Mouse (Mus musculus) ES-Bruce4 (cell line): Measurements from ENCODE around the gene Ptprj. TPM values are rescaled to one million over a fixed set of nuclear protein-coding genes. Genes with fewer than 3 reads are reported as not detected.

Experiments used
- H3K27ac ChIP-seq: 2 replicates; pipeline ENCODE4 v1.5.1; 2012; ENCODE audit warnings: low read length, inconsistent platforms; ENCODE audit not compliant: insufficient read depth
- H3K27me3 ChIP-seq: 2 replicates; pipeline ENCODE4 v1.6.1; 2012; ENCODE audit warnings: mild to moderate bottlenecking, low read length, inconsistent platforms; ENCODE audit not compliant: control insufficient read depth, poor library complexity, insufficient read depth, severe bottlenecking
- H3K36me3 ChIP-seq: 2 replicates; pipeline ENCODE4 v1.6.1; 2012; ENCODE audit warnings: inconsistent platforms, mild to moderate bottlenecking, low read length, moderate library complexity; ENCODE audit not compliant: control insufficient read depth, poor library complexity, insufficient read depth, severe bottlenecking
- H3K4me1 ChIP-seq: one replicate; pipeline ENCODE4 v1.8.1; 2011; ENCODE audit warnings: low read length; ENCODE audit not compliant: control insufficient read depth, insufficient read depth
- H3K4me3 ChIP-seq: 2 replicates; pipeline ENCODE4 v1.5.1; 2011; ENCODE audit warnings: low read depth, mild to moderate bottlenecking, low read length
- H3K9ac ChIP-seq: 2 replicates; pipeline ENCODE4 v1.6.1; 2012; ENCODE audit warnings: low read depth, mild to moderate bottlenecking, inconsistent platforms; ENCODE audit not compliant: poor library complexity, severe bottlenecking
- H3K9me3 ChIP-seq: replicated peaks from 2 replicates; pipeline ENCODE4 v1.6.1; 2012; ENCODE audit warnings: mild to moderate bottlenecking, low read length, inconsistent platforms; ENCODE audit not compliant: control insufficient read depth, poor library complexity, insufficient read depth, severe bottlenecking
- CTCF ChIP-seq: IDR thresholded peaks from one replicate; pipeline ENCODE4 v1.8.1; 2011; ENCODE audit warnings: low read depth, low read length
- EP300 ChIP-seq: IDR thresholded peaks from 2 replicates; pipeline ENCODE4 v1.6.1; 2011; ENCODE audit warnings: low read depth, low read length; ENCODE audit not compliant: insufficient read depth
- POLR2A ChIP-seq: IDR thresholded peaks from one replicate; pipeline ENCODE4 v1.8.1; 2011; ENCODE audit warnings: low read length; ENCODE audit not compliant: insufficient read depth
- polyA plus RNA-seq: library from polyadenylated mRNA; stranded (reverse); fragments of >200 nt; gene quantifications from 2 replicates; pipeline ENCODE4 v1.2.4, GENCODE M21; 2011; ENCODE audit warnings: low read depth; ENCODE audit not compliant: missing spikeins, insufficient read depth, insufficient read length

Gene Ptprj
- polyA plus RNA-seq, 1 experiment: 5.5 TPM

DNA sequence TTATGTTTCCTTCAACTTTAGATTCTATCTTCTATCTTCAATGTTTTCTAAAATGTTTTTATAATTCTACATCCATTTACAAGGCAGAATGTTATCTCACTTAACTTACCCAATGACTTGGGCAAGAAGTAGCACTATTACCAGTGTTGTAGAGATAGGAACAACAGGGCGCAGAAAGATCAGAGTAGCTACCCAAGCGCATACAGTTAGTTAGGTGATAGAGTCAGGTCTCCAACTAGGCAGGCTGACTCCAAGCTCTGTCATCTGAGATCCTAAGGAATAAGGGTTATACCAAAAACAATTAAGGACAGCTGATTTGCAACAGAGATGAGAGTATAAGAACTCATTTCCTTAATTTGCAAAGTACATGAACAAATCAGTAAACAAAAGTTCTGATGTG is 9.6 kb downstream of the Ptprj start:
- no peaks in the 10 kb centered on the region for H3K4me1 ChIP-seq
- no peak overlapping the region for H3K9ac ChIP-seq
- no peaks in the 10 kb centered on the region for H3K9me3 ChIP-seq
- H3K27ac ChIP-seq: no peak overlapping the region
- TF ChIP-seq POLR2A: no peak
- TF ChIP-seq EP300: no peak
- no peaks in the 10 kb centered on the region for H3K36me3 ChIP-seq
- no peaks in the 10 kb centered on the region for H3K27me3 ChIP-seq
- no peak overlapping the region for H3K4me3 ChIP-seq

DNA sequence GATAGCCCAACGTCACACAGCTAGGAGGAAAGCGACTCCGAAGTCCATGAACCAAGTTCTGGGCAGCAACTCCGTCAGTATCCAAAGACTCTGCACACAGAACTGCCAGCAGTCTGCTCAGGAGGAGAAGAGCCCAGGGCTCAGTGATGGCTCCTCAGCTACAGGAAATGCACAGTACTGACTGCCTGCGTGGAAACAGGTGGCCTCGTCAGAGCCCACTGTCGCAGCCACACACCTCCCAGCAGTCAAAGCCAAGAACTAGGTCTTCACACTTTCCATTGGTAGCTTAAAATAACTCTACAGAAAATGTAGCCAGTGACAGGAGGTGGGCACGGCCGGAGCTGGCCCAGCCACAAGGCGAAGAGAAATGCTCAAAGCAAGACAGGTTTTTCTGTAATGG is 10.2 kb downstream of the Ptprj start:
- Histone ChIP-seq H3K4me3 (no peak overlapping the region), H3K27ac (no peak overlapping the region), H3K4me1 (no peaks in the 10 kb centered on the region), H3K9me3 (no peaks in the 10 kb centered on the region), H3K27me3 (no peaks in the 10 kb centered on the region), H3K36me3 (no peaks in the 10 kb centered on the region), H3K9ac (no peak overlapping the region)
- TF ChIP-seq EP300 (no peak), CTCF (no peak), POLR2A (no peak)

DNA sequence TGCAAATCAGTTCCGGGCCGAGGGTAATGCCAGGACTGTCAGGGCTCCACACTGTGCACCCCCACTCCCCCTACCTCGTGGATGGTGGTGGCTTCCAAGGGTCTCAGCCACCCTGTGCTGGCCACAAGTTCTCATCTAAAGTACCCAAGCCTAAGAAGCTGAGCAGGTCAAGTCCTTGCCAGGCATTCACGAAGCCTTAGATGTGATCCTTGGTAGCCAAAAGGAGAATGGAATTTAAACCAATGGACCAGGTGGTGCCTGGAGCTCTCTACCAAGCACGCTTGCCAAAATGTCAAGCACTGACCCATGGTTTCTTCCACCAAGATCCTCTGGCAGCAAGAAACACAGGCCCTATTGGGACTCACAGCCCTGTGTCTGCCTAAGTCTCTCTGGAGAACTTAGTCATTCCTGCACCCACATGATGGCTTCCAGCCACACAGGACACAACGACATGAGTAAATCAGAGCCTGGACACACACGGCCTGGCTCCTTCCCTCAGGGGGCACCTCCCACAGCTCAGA is 11.4 kb downstream of the Ptprj start:
- no peaks in the 10 kb centered on the region for H3K36me3 ChIP-seq
- H3K9me3 ChIP-seq: no peaks in the 10 kb centered on the region
- no peak overlapping the region for H3K4me3 ChIP-seq
- H3K9ac ChIP-seq: no peak overlapping the region
- TF ChIP-seq CTCF (no peak), POLR2A (no peak), EP300 (no peak)
- H3K27me3 ChIP-seq: no peaks in the 10 kb centered on the region
- H3K4me1 ChIP-seq: no peaks in the 10 kb centered on the region
- no peak overlapping the region for H3K27ac ChIP-seq

DNA sequence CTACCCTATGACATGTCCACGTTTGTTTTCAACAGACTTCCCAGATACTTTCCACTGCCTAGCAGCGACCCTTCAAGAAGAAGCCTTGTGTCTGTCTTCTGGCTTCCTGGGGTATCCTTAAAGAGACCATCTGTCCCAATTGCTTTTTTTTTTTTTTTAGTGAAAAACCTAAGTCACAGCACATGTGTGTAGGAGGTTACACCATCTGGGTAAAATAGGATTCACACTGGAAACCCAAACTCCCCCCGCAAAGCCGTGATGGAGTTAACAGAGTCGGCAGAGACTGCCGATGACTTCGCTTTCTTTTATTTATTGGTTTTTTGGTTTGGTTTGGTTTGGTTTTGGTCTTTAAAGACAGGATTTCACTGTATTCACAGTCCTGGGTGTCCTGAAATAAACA is 12.4 kb downstream of the Ptprj start:
- H3K36me3 ChIP-seq: no peaks in the 10 kb centered on the region
- no peak for TF ChIP-seq POLR2A
- no peak for TF ChIP-seq CTCF
- no peak for TF ChIP-seq EP300
- no peaks in the 10 kb centered on the region for H3K9me3 ChIP-seq
- no peak overlapping the region for H3K9ac ChIP-seq
- no peak overlapping the region for H3K27ac ChIP-seq
- H3K4me1 ChIP-seq: no peaks in the 10 kb centered on the region
- H3K4me3 ChIP-seq: no peak overlapping the region
- H3K27me3 ChIP-seq: no peaks in the 10 kb centered on the region

DNA sequence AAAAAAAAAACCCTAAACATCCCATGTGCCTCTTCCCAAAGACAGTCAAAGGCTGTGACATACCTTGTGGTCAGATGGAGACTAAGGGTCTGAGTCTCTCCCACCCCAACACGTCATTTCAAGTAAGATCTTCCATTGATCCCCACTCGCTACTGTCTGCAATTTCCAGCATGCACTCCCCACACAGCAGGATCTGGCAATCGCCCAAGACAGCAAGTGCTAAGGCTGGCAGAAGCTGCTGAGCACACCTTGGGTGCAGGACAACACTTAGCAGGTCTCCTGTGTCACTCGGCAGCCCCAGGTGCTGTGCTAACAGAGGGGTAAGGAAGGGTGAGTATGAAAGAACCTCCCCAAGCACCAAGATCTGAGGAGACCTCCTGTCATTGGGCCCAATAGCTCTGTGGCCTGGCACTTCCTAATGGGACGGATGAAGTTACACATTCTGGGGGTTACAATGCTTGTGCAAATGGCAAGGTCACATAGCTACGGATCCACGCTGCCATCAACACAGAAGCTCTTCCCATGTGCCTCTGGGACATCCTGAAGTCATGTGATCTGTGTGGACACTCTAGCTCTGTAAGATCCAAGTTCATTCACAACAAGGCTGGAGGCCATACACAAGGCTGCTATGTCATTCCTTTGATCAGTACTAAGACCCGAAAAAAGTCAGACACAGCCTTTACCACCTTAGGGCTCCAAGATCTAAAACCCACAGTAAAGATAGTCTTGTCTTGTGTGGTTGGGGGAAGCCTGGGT is 13.5 kb downstream of the Ptprj start:
- Histone ChIP-seq H3K27ac (no peak overlapping the region), H3K27me3 (no peaks in the 10 kb centered on the region), H3K4me1 (no peaks in the 10 kb centered on the region), H3K9me3 (no peaks in the 10 kb centered on the region), H3K4me3 (no peak overlapping the region), H3K9ac (no peak overlapping the region), H3K36me3 (no peaks in the 10 kb centered on the region)
- TF ChIP-seq CTCF: no peak
- no peak for TF ChIP-seq EP300
- no peak for TF ChIP-seq POLR2A

DNA sequence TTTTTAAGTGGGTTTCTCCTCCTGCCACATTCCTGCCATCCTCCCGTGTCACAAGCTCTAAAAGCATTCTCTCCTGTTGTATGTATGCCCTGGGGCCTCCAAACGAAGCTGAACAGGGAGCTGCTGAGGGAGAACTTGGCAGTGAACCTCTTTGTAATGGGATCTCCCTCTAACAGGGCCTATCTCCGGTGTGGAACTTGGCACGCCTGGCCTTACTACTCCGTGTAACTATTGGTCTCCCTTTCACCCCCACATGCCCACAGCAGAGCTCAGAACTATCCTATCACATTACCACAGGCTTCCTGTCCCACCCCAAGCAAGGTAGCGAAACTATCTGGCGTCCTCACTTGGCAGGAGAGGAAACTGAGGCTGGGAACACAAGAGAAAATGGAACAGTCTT is 14.4 kb downstream of the Ptprj start:
- H3K4me1 ChIP-seq: no peaks in the 10 kb centered on the region
- H3K36me3 ChIP-seq: no peaks in the 10 kb centered on the region
- H3K27ac ChIP-seq: no peak overlapping the region
- H3K9ac ChIP-seq: no peak overlapping the region
- no peaks in the 10 kb centered on the region for H3K27me3 ChIP-seq
- H3K9me3 ChIP-seq: no peaks in the 10 kb centered on the region
- H3K4me3 ChIP-seq: no peak overlapping the region
- TF ChIP-seq EP300 (no peak), POLR2A (no peak)
